Mouse (Mus musculus): Measurements from ENCODE around the gene Stxbp6. TPM values are rescaled to one million over a fixed set of nuclear protein-coding genes. Genes with fewer than 3 reads are reported as not detected.

Gene Stxbp6
- total and polyA plus RNA-seq, 2 experiments from 2014 or later, result 18.6 to 19.3 TPM

- Histone ChIP-seq H3K27me3 (ENCODE audit: insufficient read depth, low read length) (no peaks in the 10 kb centered on the region), H3K4me2 (ENCODE audit: low read depth, low read length) (no peak overlapping the region), H3K4me1 (ENCODE audit: insufficient read depth, low read length) (no peaks in the 10 kb centered on the region), H3K9me3 (ENCODE audit: low read length) (no peaks in the 10 kb centered on the region), H3K9ac (replicated peaks; ENCODE audit: low read length) (no peak overlapping the region), H3K36me3 (ENCODE audit: insufficient read depth, low read length) (no peaks in the 10 kb centered on the region), H3K4me3 (ENCODE audit: low read length) (no peak overlapping the region), H3K27ac (no peak overlapping the region)
- no peak for DNase-seq (ENCODE audit: low spot score)
- TF ChIP-seq CTCF (IDR thresholded peaks at IDR 0.05; ENCODE audit: low read depth), result no peak
- 70% methylated on average over 4 of the region's 4 CpGs for WGBS
- ATAC-seq, result no peak
Observed at GRCm38 (mm10) chr12:45047172-45047571, 27.3 kb downstream of the Stxbp6 start.

DNA sequence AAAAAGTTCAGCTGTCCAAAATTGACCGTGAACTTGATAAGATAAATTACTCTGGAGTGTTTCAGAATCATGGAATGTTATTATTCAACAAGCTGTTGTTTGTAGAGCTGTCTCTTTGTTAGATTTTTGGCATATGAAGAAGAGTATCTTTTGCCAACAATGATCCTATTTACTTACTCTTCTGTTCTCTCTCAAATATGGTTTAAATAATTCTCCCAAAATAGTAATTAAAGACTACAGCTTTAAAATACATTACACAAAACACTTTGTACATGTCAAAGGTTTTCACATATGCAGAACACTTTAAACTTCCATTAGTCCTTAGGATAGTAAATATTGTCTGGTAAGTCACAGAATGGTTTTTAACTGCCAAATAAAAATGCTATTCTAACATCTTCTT, 29.9 kb downstream of the Stxbp6 start:
- H3K36me3 ChIP-seq (ENCODE audit: insufficient read depth, low read length), result no peaks in the 10 kb centered on the region
- no peak overlapping the region for H3K9ac ChIP-seq (replicated peaks; ENCODE audit: low read length)
- WGBS, result 54% methylated on average over 1 of the region's 1 CpGs
- no peak for ATAC-seq
- H3K9me3 ChIP-seq (ENCODE audit: low read length), result no peaks in the 10 kb centered on the region
- no peak overlapping the region for H3K27ac ChIP-seq
- no peak for TF ChIP-seq CTCF (IDR thresholded peaks at IDR 0.05; ENCODE audit: low read depth)
- no peak overlapping the region for H3K4me2 ChIP-seq (ENCODE audit: low read depth, low read length)
- no peaks in the 10 kb centered on the region for H3K27me3 ChIP-seq (ENCODE audit: insufficient read depth, low read length)
- no peak for DNase-seq (ENCODE audit: low spot score)
- H3K4me1 ChIP-seq (ENCODE audit: insufficient read depth, low read length), result no peaks in the 10 kb centered on the region
- H3K4me3 ChIP-seq (ENCODE audit: low read length), result no peak overlapping the region

DNA sequence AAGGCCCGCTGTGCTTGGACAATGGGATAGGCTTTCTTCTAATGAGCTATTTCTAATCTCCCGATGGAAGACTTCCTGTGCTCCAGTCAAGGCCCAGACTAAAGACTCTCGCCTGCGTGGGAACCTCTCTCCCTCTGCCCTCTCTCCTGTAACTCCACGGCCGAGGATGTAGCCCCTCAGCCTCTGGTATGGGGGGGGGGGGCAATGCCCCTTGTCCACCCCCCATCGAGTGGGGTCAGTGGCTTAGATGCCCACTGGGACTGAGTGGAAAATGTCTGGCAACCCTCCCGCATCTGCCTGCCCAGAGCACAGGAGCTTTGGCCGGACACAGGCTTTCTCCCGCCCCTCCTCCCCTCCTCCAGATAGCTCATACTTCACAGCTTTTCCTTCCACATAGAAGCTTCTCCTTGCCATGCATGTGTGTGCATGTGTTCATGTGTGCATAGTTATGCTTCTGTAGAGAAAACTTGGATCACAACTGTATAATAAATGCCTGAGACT, 31.9 kb downstream of the Stxbp6 start:
- Histone ChIP-seq H3K27ac (no peak overlapping the region), H3K9ac (replicated peaks; ENCODE audit: low read length) (no peak overlapping the region), H3K4me1 (ENCODE audit: insufficient read depth, low read length) (no peaks in the 10 kb centered on the region), H3K4me2 (ENCODE audit: low read depth, low read length) (no peak overlapping the region), H3K27me3 (ENCODE audit: insufficient read depth, low read length) (no peaks in the 10 kb centered on the region), H3K9me3 (ENCODE audit: low read length) (no peaks in the 10 kb centered on the region), H3K36me3 (ENCODE audit: insufficient read depth, low read length) (no peaks in the 10 kb centered on the region), H3K4me3 (ENCODE audit: low read length) (no peak overlapping the region)
- WGBS, result 63% methylated on average over 10 of the region's 10 CpGs
- DNase-seq (ENCODE audit: low spot score) (no peak), ATAC-seq (no peak)
- no peak for TF ChIP-seq CTCF (IDR thresholded peaks at IDR 0.05; ENCODE audit: low read depth)

GRCm38 (mm10) chr12:45037496-45037895, 37.0 kb downstream of the Stxbp6 start:
- no peak for TF ChIP-seq CTCF (IDR thresholded peaks at IDR 0.05; ENCODE audit: low read depth)
- 95% methylated on average over 1 of the region's 1 CpGs for WGBS
- Histone ChIP-seq H3K4me1 (ENCODE audit: insufficient read depth, low read length) (no peaks in the 10 kb centered on the region), H3K27ac (no peak overlapping the region), H3K9me3 (ENCODE audit: low read length) (no peaks in the 10 kb centered on the region), H3K4me2 (ENCODE audit: low read depth, low read length) (no peak overlapping the region), H3K4me3 (ENCODE audit: low read length) (no peak overlapping the region), H3K9ac (replicated peaks; ENCODE audit: low read length) (no peak overlapping the region), H3K36me3 (ENCODE audit: insufficient read depth, low read length) (no peaks in the 10 kb centered on the region), H3K27me3 (ENCODE audit: insufficient read depth, low read length) (no peaks in the 10 kb centered on the region)
- no peak for ATAC-seq
- DNase-seq (ENCODE audit: low spot score), result no peak

DNA sequence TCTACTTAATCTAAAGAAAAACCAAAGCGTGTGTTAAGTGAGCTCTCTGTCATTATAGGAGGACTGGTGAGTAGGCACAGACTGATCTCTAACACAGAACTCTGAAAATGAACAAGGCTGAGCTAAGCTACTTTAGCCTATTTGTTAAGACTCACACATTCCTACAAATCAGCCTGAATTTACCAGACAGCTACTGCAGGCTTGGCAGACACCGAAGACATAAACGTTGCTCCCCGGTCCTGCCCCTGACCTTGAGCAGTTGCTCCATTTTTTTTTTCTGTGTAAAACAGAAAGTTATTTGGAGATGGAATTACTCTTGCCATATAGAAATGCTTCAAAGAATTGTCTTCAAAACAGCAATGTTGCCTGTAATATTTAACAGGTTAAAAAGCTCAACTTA, 37.4 kb downstream of the Stxbp6 start:
- DNase-seq (ENCODE audit: low spot score), result no peak
- no peaks in the 10 kb centered on the region for H3K36me3 ChIP-seq (ENCODE audit: insufficient read depth, low read length)
- ATAC-seq, result no peak

DNA sequence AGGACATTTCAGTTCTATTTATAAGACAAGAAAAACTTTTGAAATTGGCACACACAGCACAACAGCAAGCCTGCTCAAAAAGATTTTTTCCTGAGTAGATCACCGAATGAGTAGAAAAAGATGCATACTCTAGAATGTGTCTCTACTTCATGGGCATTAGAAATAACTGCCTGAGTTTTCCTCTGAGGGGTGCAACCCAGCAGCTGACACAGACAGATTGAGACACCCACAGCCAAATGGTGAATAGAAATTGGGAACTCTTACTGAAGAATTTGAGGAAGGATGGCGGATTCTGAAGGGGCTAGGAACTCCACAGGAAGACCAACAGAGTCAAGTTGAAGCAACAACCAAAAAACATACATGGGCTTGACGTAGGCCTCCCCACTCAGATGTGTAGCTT, 43.8 kb downstream of the Stxbp6 start:
- Histone ChIP-seq H3K9me3 (ENCODE audit: low read length) (no peaks in the 10 kb centered on the region), H3K4me2 (ENCODE audit: low read depth, low read length) (no peak overlapping the region), H3K27me3 (ENCODE audit: insufficient read depth, low read length) (no peaks in the 10 kb centered on the region), H3K9ac (replicated peaks; ENCODE audit: low read length) (no peak overlapping the region), H3K27ac (no peak overlapping the region), H3K36me3 (ENCODE audit: insufficient read depth, low read length) (no peaks in the 10 kb centered on the region), H3K4me3 (ENCODE audit: low read length) (no peak overlapping the region), H3K4me1 (ENCODE audit: insufficient read depth, low read length) (no peaks in the 10 kb centered on the region)
- 84% methylated on average over 3 of the region's 3 CpGs for WGBS
- no peak for TF ChIP-seq CTCF (IDR thresholded peaks at IDR 0.05; ENCODE audit: low read depth)
- ATAC-seq (no peak), DNase-seq (ENCODE audit: low spot score) (no peak)

More for the DNA sequence above, 37.4 kb downstream of the Stxbp6 start:
- no peak overlapping the region for H3K27ac ChIP-seq
- no peaks in the 10 kb centered on the region for H3K4me1 ChIP-seq (ENCODE audit: insufficient read depth, low read length)
- TF ChIP-seq CTCF (IDR thresholded peaks at IDR 0.05; ENCODE audit: low read depth), result no peak
- no peaks in the 10 kb centered on the region for H3K9me3 ChIP-seq (ENCODE audit: low read length)
- H3K27me3 ChIP-seq (ENCODE audit: insufficient read depth, low read length), result no peaks in the 10 kb centered on the region
- WGBS, result 65% methylated on average over 4 of the region's 4 CpGs
- H3K9ac ChIP-seq (replicated peaks; ENCODE audit: low read length), result no peak overlapping the region
- no peak overlapping the region for H3K4me2 ChIP-seq (ENCODE audit: low read depth, low read length)
- H3K4me3 ChIP-seq (ENCODE audit: low read length), result no peak overlapping the region

- ATAC-seq, result no peak
- Histone ChIP-seq H3K4me2 (ENCODE audit: low read depth, low read length) (no peak overlapping the region), H3K9ac (replicated peaks; ENCODE audit: low read length) (no peak overlapping the region), H3K36me3 (ENCODE audit: insufficient read depth, low read length) (no peaks in the 10 kb centered on the region), H3K27me3 (ENCODE audit: insufficient read depth, low read length) (no peaks in the 10 kb centered on the region), H3K27ac (no peak overlapping the region), H3K4me1 (ENCODE audit: insufficient read depth, low read length) (no peaks in the 10 kb centered on the region), H3K9me3 (ENCODE audit: low read length) (no peaks in the 10 kb centered on the region), H3K4me3 (ENCODE audit: low read length) (no peak overlapping the region)
- peak; percentile 68 for DNase-seq (ENCODE audit: low spot score)
- no peak for TF ChIP-seq CTCF (IDR thresholded peaks at IDR 0.05; ENCODE audit: low read depth)
- WGBS, result 46% methylated on average over 1 of the region's 1 CpGs
Observed at GRCm38 (mm10) chr12:45026347-45026746, 48.2 kb downstream of the Stxbp6 start.

Measured in hindbrain, postnatal 0 days (tissue).